Mouse (Mus musculus) intestine, embryonic 16.5 days (tissue): Measurements from ENCODE around the gene Itgb3. TPM values are rescaled to one million over a fixed set of nuclear protein-coding genes. Genes with fewer than 3 reads are reported as not detected.

Experiments
- ATAC-seq: fragments of 200-750 bp; cut with Nextera tagmentation; 2 replicates; pipeline ENCODE4 v1.8.0; 2017; ENCODE audit warnings: moderate TSS enrichment, moderate library complexity
- H3K27ac ChIP-seq: fragments of 300-500 bp; sonication (generic); 2 replicates; pipeline ENCODE4 v1.5.1; 2014; ENCODE audit warnings: mild to moderate bottlenecking, low read length
- H3K27me3 ChIP-seq: fragments of 300-500 bp; sonication (generic); replicated peaks from 2 replicates; pipeline ENCODE4 v1.6.1; 2014; ENCODE audit warnings: low read length, control low read depth, mixed read lengths; ENCODE audit not compliant: control insufficient read depth, insufficient read depth
- H3K36me3 ChIP-seq: fragments of 300-500 bp; sonication (generic); 2 replicates; pipeline ENCODE4 v1.6.1; 2014; ENCODE audit warnings: low read length, control low read depth; ENCODE audit not compliant: control insufficient read depth, insufficient read depth
- H3K4me1 ChIP-seq: fragments of 300-500 bp; sonication (generic); 2 replicates; pipeline ENCODE4 v1.6.1; 2014; ENCODE audit warnings: low read length, control low read depth, mixed read lengths; ENCODE audit not compliant: control insufficient read depth, insufficient read depth
- H3K4me2 ChIP-seq: fragments of 300-500 bp; sonication (generic); 2 replicates; pipeline ENCODE4 v1.6.1; 2014; ENCODE audit warnings: low read depth, low read length, control low read depth
- H3K4me3 ChIP-seq: fragments of 300-500 bp; sonication (generic); 2 replicates; pipeline ENCODE4 v1.5.1; 2014; ENCODE audit warnings: mild to moderate bottlenecking, low read length
- H3K9ac ChIP-seq: fragments of 300-500 bp; sonication (generic); 2 replicates; pipeline ENCODE4 v1.6.1; 2014; ENCODE audit warnings: low read depth, low read length
- H3K9me3 ChIP-seq: fragments of 300-500 bp; sonication (generic); 2 replicates; pipeline ENCODE4 v1.6.1; 2016; ENCODE audit warnings: low read length, control low read depth; ENCODE audit not compliant: control insufficient read depth
- WGBS: fragments of 180-500 bp; shearing (Covaris S2); extraction: QIAGEN DNeasy Blood & Tissue Kit; methylation state at CpG from one replicate; pipeline ENCODE4 v1.1.7; 2014; 5-methylcytosine and 5-hydroxymethylcytosine counted together
- polyA plus RNA-seq: library from polyadenylated mRNA; unstranded; fragments of >200 nt; fragmentation: Nextera tagmentation; extraction: Ambion mirVana; gene quantifications from 2 replicates; pipeline ENCODE4 v1.2.1, GENCODE M21; 2015

Itgb3 gene
- polyA plus RNA-seq, 1 experiment from 2014 or later = 4.9 TPM

DNA sequence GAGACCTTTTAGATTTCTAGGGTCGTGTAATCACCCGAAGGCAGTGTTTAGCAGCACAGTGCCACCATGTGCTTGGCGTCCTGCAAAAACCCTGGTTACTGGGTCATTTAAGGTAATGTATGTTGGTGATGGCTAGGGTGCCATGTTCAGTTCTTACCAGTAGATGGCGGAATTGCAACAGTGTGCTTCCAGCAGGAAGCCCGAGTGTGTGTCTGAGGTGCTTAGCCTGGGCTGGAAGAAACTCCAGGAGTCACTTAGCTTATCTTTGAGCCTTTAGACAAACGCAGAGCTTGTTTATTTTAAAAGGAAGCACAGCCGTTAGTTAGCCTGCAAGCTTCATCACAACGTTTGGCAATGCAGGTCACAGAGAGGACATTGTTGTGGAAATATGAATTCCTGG is 17.7 kb upstream of the Itgb3 start:
- 0% methylated on average over 8 of the region's 8 CpGs for WGBS
- no peaks in the 10 kb centered on the region for H3K27me3 ChIP-seq
- ATAC-seq = peak; percentile 89
- H3K27ac ChIP-seq = no peak overlapping the region
- 0 out of 2 replicates have a peak, but pooled peaks cover 3% of the 10 kb centered on the region for H3K4me1 ChIP-seq
- no peaks in the 10 kb centered on the region for H3K36me3 ChIP-seq
- no peak overlapping the region for H3K4me3 ChIP-seq
- H3K9ac ChIP-seq = no peak overlapping the region
- no peak overlapping the region for H3K4me2 ChIP-seq
- no peaks in the 10 kb centered on the region; the same call in 1 of the 2 replicates for H3K9me3 ChIP-seq

DNA sequence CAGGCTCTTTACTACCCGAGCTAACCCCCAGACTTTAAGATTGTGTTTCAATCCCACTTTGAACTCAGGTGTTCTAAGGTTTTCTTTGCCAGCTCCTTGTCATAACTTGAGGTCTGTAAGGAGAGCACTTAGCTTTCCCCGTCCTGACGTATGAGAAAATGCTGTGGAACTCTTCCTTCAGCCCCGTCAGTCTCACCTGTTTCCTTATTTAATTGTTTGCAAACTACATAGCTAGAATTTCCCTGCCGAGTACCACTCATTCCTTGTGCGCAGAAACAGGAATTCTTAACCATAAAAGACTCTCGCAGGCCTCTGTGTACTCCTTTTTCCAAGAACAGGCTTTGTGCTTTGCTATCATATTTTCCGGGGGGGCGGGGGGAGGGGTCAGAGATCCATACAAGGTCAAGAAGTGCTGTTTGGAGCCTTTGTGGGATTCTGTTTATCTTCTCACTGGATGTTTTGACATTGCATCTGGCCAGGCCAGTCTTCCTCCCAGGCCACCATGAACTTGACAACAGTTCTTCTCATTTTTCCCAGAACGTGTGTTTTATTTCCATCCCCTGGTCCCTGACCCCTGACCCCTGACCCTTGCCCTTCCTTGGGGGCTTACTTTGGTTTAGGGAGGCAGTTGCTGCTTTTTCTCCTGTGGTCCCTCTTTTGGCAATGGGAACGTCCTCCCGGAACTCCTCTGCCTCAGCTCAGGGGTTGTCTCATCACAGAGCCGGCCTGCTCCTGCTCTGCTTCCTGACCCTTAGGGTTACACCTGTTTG is 15.5 kb upstream of the Itgb3 start:
- no peak overlapping the region for H3K9ac ChIP-seq
- WGBS = 43% methylated on average over 13 of the region's 13 CpGs
- H3K4me3 ChIP-seq = no peak overlapping the region
- H3K27ac ChIP-seq = no peak overlapping the region
- ATAC-seq = no peak
- 0 out of 2 replicates have a peak, but pooled peaks cover 3% of the 10 kb centered on the region for H3K4me1 ChIP-seq
- no peak overlapping the region for H3K4me2 ChIP-seq
- H3K36me3 ChIP-seq = no peaks in the 10 kb centered on the region
- H3K27me3 ChIP-seq = no peaks in the 10 kb centered on the region
- H3K9me3 ChIP-seq = no peaks in the 10 kb centered on the region

DNA sequence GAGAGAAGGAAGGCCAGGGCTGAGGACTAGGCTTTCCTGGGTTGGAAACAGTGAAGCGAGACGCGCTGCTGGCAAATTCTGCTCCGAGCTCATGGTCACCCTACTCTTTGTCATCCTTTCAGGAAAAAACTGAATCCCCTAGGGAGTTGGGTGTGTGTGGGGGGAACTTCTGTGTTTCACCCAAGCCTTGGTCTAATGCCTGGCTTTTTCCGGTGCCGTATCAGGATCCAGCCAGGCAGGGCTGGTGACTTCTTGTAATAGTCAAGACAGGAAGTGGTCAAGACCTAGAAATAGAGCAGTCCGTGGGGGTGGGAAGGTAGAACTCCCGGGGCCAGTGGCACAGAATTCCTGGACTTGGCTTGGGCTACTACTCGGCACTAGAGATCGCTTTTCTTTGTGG is 11.4 kb upstream of the Itgb3 start:
- no peak overlapping the region for H3K27ac ChIP-seq
- H3K9me3 ChIP-seq = no peaks in the 10 kb centered on the region
- 78% methylated on average over 10 of the region's 10 CpGs for WGBS
- no peak overlapping the region for H3K9ac ChIP-seq
- H3K4me3 ChIP-seq = no peak overlapping the region
- H3K36me3 ChIP-seq = no peaks in the 10 kb centered on the region
- ATAC-seq = no peak
- no peaks in the 10 kb centered on the region for H3K4me1 ChIP-seq
- H3K27me3 ChIP-seq = no peaks in the 10 kb centered on the region
- no peak overlapping the region for H3K4me2 ChIP-seq

DNA sequence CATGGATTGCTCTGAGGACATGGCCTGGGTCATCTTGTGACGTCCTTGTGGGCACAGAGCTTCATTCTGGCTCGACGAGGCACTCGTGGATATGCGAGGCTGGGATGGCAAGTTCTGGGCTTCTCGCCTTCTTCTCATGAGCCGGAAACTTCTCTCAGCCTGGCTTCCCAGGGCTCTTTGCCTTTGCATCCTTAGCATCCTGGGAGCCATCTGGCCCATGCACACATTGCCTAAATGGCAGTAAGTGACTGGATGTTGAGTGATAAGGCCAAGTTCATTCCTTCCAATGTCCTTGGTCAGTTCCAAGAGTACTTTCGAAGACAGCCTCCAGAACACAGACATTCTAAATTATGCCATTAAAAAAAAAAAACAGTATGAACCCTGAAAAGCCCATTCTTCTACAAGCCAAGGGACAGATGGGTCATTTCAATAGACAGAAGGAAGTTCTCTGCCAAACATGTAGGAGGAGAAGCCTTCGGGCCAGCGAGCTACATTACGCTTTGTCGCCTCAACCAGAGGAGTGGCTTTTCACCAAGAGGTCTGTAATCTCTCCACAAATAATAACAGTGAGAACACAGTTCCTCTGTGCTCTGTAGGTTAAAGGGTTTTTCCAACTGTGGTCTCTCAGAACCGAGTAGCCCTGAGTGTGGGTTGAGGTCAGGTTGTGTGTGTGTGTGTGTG is 8.4 kb upstream of the Itgb3 start:
- H3K4me3 ChIP-seq = no peak overlapping the region
- no peaks in the 10 kb centered on the region for H3K27me3 ChIP-seq
- no peak overlapping the region for H3K4me2 ChIP-seq
- H3K4me1 ChIP-seq = no peaks in the 10 kb centered on the region
- H3K9me3 ChIP-seq = no peaks in the 10 kb centered on the region
- peak; percentile 48 for ATAC-seq
- no peaks in the 10 kb centered on the region for H3K36me3 ChIP-seq
- no peak overlapping the region for H3K9ac ChIP-seq
- 64% methylated on average over 13 of the region's 13 CpGs for WGBS
- H3K27ac ChIP-seq = peak overlapping the region; percentile 77

DNA sequence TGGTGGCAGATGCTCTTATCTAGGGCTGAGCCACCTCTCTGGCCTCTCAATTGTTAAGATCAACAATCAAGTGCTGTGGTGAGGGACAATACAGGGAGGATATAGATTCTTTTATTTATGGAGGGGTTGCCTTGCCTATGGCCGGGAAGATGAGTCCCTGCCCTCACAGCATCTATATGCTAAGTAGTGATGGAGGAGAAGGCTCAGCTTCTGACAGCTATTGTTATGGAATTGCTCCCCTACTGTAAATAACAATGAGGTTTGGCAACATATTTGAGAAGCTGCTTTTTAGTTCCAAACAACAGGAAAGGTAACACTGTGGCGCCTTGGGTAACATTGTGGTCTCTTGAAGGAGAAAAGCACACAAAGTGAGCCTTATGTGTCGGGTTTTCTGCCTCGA is 7.1 kb upstream of the Itgb3 start:
- no peak for ATAC-seq
- H3K9ac ChIP-seq = no peak overlapping the region
- H3K4me1 ChIP-seq = no peaks in the 10 kb centered on the region
- no peak overlapping the region for H3K4me2 ChIP-seq
- no peak overlapping the region for H3K4me3 ChIP-seq
- H3K9me3 ChIP-seq = no peaks in the 10 kb centered on the region
- H3K27me3 ChIP-seq = no peaks in the 10 kb centered on the region
- H3K36me3 ChIP-seq = no peaks in the 10 kb centered on the region
- H3K27ac ChIP-seq = no peak overlapping the region
- 66% methylated on average over 4 of the region's 4 CpGs for WGBS

DNA sequence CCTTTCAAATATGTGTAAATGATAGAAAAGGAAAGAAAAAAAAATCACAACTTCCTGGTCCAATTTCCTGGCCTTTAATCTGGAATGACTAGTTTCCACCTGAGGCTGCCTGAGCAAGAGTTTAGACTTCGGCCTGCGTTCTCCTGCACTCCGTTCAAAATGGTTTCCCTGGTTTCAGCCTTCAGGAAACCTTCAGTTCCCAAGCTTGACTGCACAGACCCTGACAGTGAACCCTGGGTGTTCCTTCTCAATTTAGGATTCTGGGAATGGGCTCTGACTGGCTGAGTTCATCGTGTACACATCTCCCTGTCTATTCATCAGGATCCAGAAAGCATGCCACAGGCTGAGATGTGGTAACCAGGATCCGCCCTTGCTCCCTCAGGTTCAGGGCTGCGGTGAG is 3.6 kb upstream of the Itgb3 start:
- H3K27me3 ChIP-seq = no peaks in the 10 kb centered on the region
- no peaks in the 10 kb centered on the region for H3K9me3 ChIP-seq
- no peaks in the 10 kb centered on the region for H3K36me3 ChIP-seq
- no peak overlapping the region for H3K4me3 ChIP-seq
- no peak for ATAC-seq
- 62% methylated on average over 6 of the region's 6 CpGs for WGBS
- H3K4me2 ChIP-seq = no peak overlapping the region
- no peak overlapping the region for H3K9ac ChIP-seq
- H3K27ac ChIP-seq = no peak overlapping the region
- peaks cover 5% of the 10 kb centered on the region for H3K4me1 ChIP-seq

DNA sequence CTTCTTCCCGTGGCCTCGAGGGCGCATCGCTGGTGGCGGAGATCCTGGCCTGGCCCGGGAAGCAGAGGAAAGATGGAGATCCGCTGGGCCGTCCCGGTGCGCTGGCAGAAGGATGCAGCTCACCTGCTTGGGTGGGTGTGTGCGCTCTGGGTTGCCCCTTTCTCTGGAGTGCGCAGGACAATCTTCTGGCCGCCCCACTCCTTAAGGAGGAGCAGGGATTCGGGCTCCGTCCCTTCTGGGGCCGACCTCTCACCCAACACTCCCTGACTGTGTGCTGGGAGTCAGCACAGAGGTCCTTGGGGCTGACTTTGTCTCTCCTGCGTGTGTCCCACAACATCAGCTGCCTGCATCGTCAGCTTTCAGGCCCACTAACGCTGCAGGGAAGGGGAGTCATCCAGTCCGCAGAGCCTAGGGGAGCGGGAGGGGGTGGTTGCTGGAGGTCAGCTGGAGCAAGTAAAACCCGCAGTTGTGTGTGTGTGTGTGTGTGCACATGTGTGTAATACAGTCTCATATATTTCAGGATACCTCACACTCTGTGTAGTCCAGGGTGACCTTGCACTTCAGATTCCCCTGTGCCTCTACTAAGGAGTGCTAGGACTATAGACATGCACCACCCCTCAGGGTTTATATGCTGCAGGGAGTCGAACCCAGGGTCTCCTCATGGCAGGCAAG is 585 bp downstream of the Itgb3 start:
- Histone ChIP-seq H3K27me3 (no peaks in the 10 kb centered on the region), H3K9me3 (no peaks in the 10 kb centered on the region), H3K27ac (peak overlapping the region; percentile 28; the same call in 1 of the 2 replicates), H3K36me3 (no peaks in the 10 kb centered on the region), H3K4me2 (peak overlapping the region; percentile 94), H3K4me1 (peaks cover 5% of the 10 kb centered on the region), H3K4me3 (peak overlapping the region; percentile 65), H3K9ac (peak overlapping the region; percentile 71)
- ATAC-seq = peak; percentile 2; the same call in 1 of the 2 replicates
- WGBS = 5% methylated on average over 23 of the region's 23 CpGs

DNA sequence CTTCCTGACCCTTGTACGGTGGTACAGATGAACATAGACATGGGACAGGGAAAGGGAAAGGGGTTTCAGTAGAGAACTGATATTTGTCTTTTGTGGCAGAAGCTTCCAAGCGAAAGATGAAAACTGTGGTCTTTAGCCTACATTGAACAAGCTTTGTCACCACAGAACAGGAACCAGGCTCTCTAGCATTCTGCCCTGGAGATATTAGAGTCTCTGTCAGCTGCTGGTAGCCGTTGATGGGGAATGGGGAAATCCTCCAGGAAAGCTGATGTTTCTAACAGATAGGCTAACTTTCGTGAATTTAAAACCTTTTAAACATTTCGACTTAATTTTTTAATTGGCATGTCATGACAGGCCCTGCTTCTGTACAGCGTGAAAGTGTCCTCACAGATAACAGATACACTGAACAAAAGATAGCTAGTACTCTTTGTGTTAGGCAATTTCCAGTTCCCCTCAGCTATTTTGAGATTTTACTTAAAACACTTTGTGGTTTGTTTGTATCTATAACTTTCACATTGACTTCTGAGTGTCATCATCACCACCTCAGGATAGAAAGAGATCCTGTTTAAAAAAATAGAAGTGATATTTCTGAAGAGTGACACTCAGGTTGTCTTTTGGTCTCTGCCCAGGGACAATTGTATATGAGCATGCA is 1.4 kb downstream of the Itgb3 start:
- Histone ChIP-seq H3K36me3 (no peaks in the 10 kb centered on the region), H3K4me1 (peaks cover 5% of the 10 kb centered on the region), H3K27me3 (no peaks in the 10 kb centered on the region), H3K9ac (no peak overlapping the region), H3K4me3 (peak overlapping the region; percentile 65), H3K9me3 (no peaks in the 10 kb centered on the region), H3K27ac (no peak overlapping the region), H3K4me2 (no peak overlapping the region)
- ATAC-seq = no peak
- WGBS = 71% methylated on average over 6 of the region's 6 CpGs

DNA sequence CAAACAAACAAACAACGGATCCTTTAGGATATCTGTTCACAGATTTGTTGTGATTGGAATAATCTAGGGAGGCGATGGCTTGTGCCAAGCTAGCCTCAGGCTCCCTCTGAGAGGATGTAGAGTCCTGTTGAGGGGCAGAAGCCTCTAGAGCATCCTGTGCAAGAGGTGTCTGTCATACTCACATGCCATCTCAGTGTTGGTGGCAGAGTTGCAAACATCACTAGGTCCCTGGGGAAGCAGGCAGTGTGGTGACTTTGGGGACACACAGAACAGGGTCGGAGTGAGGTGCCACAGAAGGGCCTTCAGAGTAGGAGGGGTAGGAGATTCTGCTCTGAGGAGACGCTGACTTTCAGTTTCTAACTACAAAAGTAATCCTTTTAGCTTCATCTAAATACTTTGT is 1.9 kb downstream of the Itgb3 start:
- Histone ChIP-seq H3K27me3 (no peaks in the 10 kb centered on the region), H3K36me3 (no peaks in the 10 kb centered on the region), H3K27ac (no peak overlapping the region), H3K4me2 (no peak overlapping the region), H3K4me3 (no peak overlapping the region), H3K9me3 (no peaks in the 10 kb centered on the region), H3K4me1 (peaks cover 5% of the 10 kb centered on the region), H3K9ac (no peak overlapping the region)
- 52% methylated on average over 4 of the region's 4 CpGs for WGBS
- no peak for ATAC-seq
